Mouse (Mus musculus) lung, embryonic 16.5 days (tissue): ENCODE results near the gene 1700001C19Rik. TPM values are rescaled to one million over a fixed set of nuclear protein-coding genes. Genes with fewer than 3 reads are reported as not detected.
"Not testable (repeated sequence)": the region's sequence is repeated elsewhere in the genome, so short reads cannot be mapped to it uniquely, and the experiment has no call there.

Experiments
- ATAC-seq: fragments of 200-750 bp; cut with Nextera tagmentation; 2 replicates; pipeline ENCODE4 v1.8.0; 2017; ENCODE audit warnings: low read depth, mild to moderate bottlenecking, moderate library complexity
- H3K27ac ChIP-seq: fragments of 300-500 bp; sonication (generic); 2 replicates; pipeline ENCODE4 v1.5.1; 2014; ENCODE audit warnings: mild to moderate bottlenecking, control low read depth, low read length
- H3K27me3 ChIP-seq: fragments of 300-500 bp; sonication (generic); 2 replicates; pipeline ENCODE4 v1.6.1; 2014; ENCODE audit warnings: low read depth, low read length, mixed read lengths; ENCODE audit not compliant: control insufficient read depth, insufficient read depth
- H3K36me3 ChIP-seq: fragments of 300-500 bp; sonication (generic); 2 replicates; pipeline ENCODE4 v1.6.1; 2014; ENCODE audit warnings: low read length; ENCODE audit not compliant: control insufficient read depth, insufficient read depth
- H3K4me1 ChIP-seq: fragments of 300-500 bp; sonication (generic); replicated peaks from 2 replicates; pipeline ENCODE4 v1.6.1; 2014; ENCODE audit warnings: low read length, mixed read lengths; ENCODE audit not compliant: control insufficient read depth, insufficient read depth
- H3K4me2 ChIP-seq: fragments of 300-500 bp; sonication (generic); 2 replicates; pipeline ENCODE4 v1.6.1; 2014; ENCODE audit warnings: low read depth, low read length, control low read depth
- H3K4me3 ChIP-seq: fragments of 300-500 bp; sonication (generic); 2 replicates; pipeline ENCODE4 v1.5.1; 2014; ENCODE audit warnings: mild to moderate bottlenecking, low read length, control low read depth
- H3K9ac ChIP-seq: fragments of 300-500 bp; sonication (generic); 2 replicates; pipeline ENCODE4 v1.6.1; 2014; ENCODE audit warnings: low read length, control low read depth
- H3K9me3 ChIP-seq: fragments of 300-500 bp; sonication (generic); 2 replicates; pipeline ENCODE4 v1.6.1; 2016; ENCODE audit warnings: low read length; ENCODE audit not compliant: control insufficient read depth
- WGBS: fragments of 180-500 bp; shearing (Covaris S2); extraction: QIAGEN DNeasy Blood & Tissue Kit; methylation state at CpG from one replicate; pipeline ENCODE4 v1.1.7; 2014; 5-methylcytosine and 5-hydroxymethylcytosine counted together
- polyA plus RNA-seq: library from polyadenylated mRNA; unstranded; fragments of >200 nt; fragmentation: Nextera tagmentation; extraction: Ambion mirVana; gene quantifications from 2 replicates; pipeline ENCODE4 v1.2.1, GENCODE M21; 2015

Gene 1700001C19Rik
- polyA plus RNA-seq, 1 experiment from 2014 or later: not detected

DNA sequence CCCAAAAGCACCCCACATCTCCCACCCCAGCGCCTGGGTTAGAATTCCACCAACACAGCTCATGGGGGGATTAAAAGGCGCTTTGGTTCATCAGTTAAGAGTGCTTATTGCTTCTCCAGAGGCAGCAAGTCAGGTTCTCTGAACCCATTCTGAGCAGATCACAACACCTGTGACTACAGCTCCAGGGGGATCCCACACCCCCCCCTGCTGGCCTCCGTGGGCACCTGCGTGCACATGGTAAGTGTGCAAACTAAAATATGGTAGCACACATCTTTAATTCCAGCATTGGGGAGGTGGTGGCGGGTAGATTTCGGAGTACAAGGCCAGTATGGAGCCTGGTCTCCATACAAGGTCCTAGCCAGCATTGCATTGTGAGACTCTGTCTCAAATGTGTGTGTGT, 9.9 kb downstream of the 1700001C19Rik start:
- H3K9me3 ChIP-seq: no peaks in the 10 kb centered on the region
- H3K4me3 ChIP-seq: no peak overlapping the region
- H3K27ac ChIP-seq: no peak overlapping the region
- H3K4me1 ChIP-seq: peaks cover 14% of the 10 kb centered on the region
- H3K4me2 ChIP-seq: no peak overlapping the region
- no peak overlapping the region for H3K9ac ChIP-seq
- H3K27me3 ChIP-seq: no peaks in the 10 kb centered on the region
- WGBS: 67% methylated on average over 6 of the region's 6 CpGs
- no peaks in the 10 kb centered on the region for H3K36me3 ChIP-seq
- ATAC-seq: no peak

DNA sequence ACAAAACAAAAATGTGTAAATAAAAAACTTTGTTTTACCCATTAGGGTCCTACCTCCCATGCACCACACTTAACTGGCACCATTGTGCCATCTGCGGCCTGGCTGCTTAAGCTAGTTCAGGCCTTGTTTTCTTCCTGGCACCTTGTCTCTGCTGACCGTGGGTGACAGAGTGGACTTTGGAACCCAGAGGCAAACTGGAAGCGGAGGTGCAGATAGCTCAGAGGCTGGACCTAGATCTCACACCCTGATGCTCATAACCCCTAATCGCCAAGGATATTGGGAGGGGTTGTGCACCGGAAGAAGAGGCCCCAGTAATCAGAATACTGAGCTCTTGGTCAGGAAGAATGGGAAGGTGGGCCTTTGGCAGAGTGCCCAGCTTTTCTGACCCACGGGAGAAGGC, 13.0 kb downstream of the 1700001C19Rik start:
- no peak overlapping the region for H3K27ac ChIP-seq
- WGBS: 55% methylated on average over 6 of the region's 6 CpGs
- ATAC-seq: no peak

DNA sequence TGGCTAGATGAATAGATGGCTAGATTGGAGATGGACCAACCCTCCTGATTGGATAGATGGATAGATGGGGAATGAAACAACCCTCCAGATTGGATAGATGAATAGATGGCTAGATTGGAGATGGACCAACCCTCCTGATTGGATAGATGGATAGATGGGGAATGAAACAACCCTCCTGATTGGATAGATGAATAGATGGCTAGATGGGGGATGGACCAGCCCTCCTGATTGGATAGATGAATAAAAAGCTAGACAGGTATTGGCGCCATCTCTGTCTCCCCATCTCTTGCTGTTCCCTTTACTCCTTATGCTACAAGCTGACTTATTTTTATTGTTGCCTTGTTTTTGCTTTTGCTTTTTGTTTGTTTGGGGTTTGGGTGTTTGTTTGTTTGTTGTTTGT, 14.6 kb downstream of the 1700001C19Rik start:
- not testable (repeated sequence) for H3K27ac ChIP-seq, H3K4me1 ChIP-seq, H3K4me3 ChIP-seq, H3K36me3 ChIP-seq, H3K9ac ChIP-seq, H3K27me3 ChIP-seq, H3K4me2 ChIP-seq, ATAC-seq, H3K9me3 ChIP-seq
- 95% methylated on average over 1 of the region's 1 CpGs for WGBS

More for the DNA sequence above, 13.0 kb downstream of the 1700001C19Rik start:
- no peaks in the 10 kb centered on the region for H3K9me3 ChIP-seq
- peaks cover 12% of the 10 kb centered on the region for H3K4me1 ChIP-seq
- no peaks in the 10 kb centered on the region for H3K27me3 ChIP-seq
- no peaks in the 10 kb centered on the region for H3K36me3 ChIP-seq
- H3K9ac ChIP-seq: no peak overlapping the region
- H3K4me2 ChIP-seq: no peak overlapping the region
- H3K4me3 ChIP-seq: no peak overlapping the region

DNA sequence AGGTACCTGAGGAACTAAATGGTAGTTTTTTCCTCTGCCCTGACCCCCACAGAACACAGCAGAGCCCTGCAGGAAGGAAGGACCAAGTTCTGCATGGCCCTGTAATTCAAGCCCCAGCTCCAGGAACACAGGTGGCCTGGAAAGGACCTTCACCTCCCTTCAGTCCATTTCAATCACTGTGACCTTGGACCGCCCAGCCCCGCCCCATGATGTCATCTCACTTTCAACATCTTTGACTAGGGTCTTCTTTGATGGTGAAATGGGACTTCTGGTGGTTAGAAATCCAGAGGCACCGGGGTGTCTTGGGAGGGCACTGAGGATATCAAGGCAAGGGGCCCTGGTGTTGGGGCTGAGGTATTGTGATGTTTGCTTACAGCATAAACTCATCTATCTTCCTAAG, 15.6 kb downstream of the 1700001C19Rik start:
- H3K9me3 ChIP-seq: no peaks in the 10 kb centered on the region
- no peak overlapping the region for H3K9ac ChIP-seq
- H3K4me1 ChIP-seq: 0 out of 2 replicates have a peak, but pooled peaks cover 4% of the 10 kb centered on the region
- 66% methylated on average over 3 of the region's 3 CpGs for WGBS
- ATAC-seq: no peak
- no peaks in the 10 kb centered on the region for H3K36me3 ChIP-seq
- H3K4me2 ChIP-seq: no peak overlapping the region
- H3K27me3 ChIP-seq: no peaks in the 10 kb centered on the region
- H3K4me3 ChIP-seq: no peak overlapping the region
- no peak overlapping the region for H3K27ac ChIP-seq

DNA sequence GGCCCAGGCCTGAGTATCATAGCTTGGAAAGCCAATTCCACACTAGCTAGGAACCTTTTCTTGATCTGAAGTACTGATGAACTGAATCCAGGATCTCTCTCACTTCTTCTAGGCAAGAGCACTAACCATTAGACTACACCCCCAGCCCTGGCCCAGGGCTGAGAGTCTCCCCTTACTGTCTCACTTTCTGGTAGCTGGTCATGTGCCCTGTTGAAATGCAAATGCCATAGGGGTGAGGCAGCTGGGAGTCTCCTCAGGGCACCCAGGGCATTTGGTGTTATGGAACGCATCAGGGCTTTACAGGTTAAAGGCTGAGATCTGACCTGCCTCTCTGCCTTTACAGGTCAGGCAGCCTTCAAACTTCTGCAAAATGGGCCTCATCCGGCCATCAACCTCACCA, 17.0 kb downstream of the 1700001C19Rik start:
- Histone ChIP-seq H3K9ac (no peak overlapping the region), H3K27ac (no peak overlapping the region), H3K4me3 (no peak overlapping the region), H3K9me3 (no peaks in the 10 kb centered on the region), H3K4me2 (no peak overlapping the region), H3K36me3 (no peaks in the 10 kb centered on the region), H3K4me1 (0 out of 2 replicates have a peak, but pooled peaks cover 4% of the 10 kb centered on the region), H3K27me3 (no peaks in the 10 kb centered on the region)
- 68% methylated on average over 2 of the region's 2 CpGs for WGBS
- ATAC-seq: no peak

DNA sequence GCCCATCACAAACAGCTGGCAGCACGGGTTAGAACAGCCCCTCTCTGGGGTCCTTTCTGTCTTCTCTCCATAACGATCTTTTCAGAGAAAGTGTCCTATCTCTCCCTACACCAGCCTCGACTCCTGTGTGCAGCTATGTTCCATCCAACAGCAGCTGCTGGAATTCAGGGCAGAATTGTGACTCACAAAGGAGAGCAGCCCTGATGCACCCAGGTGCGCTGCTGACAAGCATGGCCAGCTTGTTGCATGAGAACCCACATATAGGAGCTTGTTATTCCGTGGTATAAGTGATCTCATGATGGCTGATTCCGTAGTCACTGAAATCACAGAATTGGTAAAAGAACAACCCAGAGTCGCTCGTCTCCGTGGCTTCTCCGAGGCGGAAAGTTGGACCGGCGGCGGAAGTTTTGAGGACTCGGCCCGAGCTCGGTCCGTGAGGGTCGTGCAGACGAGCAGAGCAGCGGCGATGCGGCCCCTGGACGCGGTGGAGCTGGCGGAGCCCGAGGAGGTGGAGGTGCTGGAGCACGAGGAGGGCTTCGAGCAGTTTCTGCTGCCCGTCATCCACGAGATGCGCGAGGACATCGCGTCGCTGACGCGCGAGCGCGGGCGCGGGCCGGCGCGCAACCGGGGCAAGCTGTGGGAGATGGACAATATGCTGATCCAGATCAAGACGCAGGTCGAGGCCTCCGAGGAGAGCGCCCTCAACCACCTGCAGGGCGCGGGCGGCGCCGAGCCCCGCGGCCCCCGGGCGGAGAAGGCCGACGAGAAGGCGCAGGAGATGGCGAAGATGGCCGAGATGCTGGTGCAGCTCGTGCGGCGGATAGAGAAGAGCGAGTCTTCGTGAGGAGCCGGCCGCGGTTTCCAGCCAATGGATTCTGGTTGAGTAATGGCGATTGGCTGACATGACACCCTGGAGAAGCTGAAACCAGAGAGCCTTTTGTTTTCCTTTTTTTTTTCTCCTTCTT, 27.0 kb downstream of the 1700001C19Rik start:
- not testable (repeated sequence) for H3K36me3 ChIP-seq, H3K9ac ChIP-seq, H3K27ac ChIP-seq, H3K9me3 ChIP-seq, H3K4me1 ChIP-seq
- Histone ChIP-seq H3K4me2 (peak overlapping the region; percentile 64), H3K27me3 (peaks cover 23% of the 10 kb centered on the region), H3K4me3 (peak overlapping the region; percentile 41)
- peak; percentile 54; the same call in 1 of the 2 replicates for ATAC-seq
- 2% methylated on average over 71 of the region's 74 CpGs for WGBS

DNA sequence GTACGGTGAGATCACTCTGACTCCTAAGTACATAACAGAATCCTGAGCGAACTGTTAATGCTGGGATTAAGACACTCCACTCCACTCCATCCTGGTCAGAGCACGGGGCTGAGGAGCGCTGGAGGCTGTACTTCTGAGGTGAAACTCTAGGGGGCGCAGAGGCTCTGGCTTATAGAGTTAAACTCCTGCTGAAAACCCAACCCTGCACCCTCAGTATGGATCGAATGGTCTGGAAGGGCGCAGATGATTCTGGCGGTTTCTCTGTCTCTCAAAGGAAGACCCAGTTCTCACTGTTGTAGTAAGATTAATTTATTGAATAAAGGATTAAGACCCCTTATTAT, 28.6 kb downstream of the 1700001C19Rik start:
- Histone ChIP-seq H3K4me3 (no peak overlapping the region), H3K9me3 (no peaks in the 10 kb centered on the region), H3K36me3 (no peaks in the 10 kb centered on the region), H3K4me2 (no peak overlapping the region), H3K9ac (no peak overlapping the region), H3K4me1 (no peaks in the 10 kb centered on the region), H3K27me3 (peaks cover 23% of the 10 kb centered on the region), H3K27ac (no peak overlapping the region)
- ATAC-seq: peak; percentile 74
- 14% methylated on average over 8 of the region's 8 CpGs for whole genome bisulfite sequencing

DNA sequence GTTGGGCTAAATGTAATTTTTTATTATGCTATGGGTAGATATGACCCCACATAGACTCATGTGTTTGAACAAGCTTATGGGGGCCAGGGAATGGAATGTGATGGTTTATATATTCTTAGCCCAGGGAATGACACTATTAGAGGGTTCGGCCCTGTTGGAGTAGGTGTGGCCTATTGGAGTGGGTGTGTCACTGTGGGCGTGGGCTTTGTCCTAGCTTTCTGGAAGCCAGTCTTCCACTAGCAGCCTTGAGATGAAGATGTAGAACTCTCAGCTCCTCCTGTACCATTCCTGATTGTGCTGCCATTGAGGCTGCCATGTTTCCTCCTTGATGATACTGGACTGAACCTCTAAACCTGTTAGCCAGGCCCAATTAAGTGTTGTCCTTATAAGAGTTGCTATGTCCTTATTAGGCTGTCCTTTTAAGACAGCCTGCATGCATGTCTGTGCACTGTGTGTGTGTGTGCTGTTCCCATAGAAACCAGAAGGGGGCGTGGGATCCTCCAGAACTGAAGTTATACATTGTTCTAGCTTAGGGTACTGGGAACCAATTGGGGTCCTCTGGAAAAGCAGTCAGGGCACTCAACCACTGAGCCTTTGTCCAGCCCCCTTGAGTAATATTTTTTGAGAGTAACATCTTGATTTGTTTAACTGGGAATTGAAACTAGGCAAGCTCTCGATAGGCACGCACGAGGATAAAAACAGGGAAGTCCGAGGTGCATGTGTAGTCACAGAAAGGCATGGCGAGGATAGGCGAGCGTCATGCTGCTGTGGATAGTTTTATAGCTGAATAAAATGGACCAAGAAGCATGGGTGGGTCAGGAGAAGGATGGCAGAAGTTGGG, 29.2 kb downstream of the 1700001C19Rik start:
- ATAC-seq: no peak

DNA sequence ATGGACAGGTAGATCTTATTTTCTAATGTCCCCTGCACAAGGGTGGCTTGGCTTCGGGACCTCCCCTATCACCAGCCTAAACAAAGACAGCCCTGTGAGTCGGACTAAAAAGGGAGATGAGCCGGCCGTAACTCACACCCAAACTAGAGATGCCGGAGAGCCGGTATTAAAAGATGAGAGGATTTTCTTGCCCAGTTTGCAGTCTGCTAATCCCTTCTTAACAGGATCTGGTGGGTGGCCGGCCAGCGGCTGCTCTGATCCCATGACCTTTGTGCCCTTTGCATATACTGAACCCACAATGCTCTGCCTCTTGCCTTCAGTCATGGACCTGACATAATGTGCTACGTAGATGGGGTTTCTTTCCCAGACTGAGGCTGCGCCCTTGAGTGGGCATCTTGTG, 36.7 kb downstream of the 1700001C19Rik start, which contains the start of gene Guca1a:
Guca1a (minus strand) TSS at position 134 of the 400 bp plus-strand sequence.
- H3K9me3 ChIP-seq: no peaks in the 10 kb centered on the region
- no peak within 1 kb of the TSS for H3K4me3 ChIP-seq
- ATAC-seq: no peak
- 50% methylated on average over 10 of the region's 10 CpGs for WGBS
- no peak within 1 kb of the TSS for H3K9ac ChIP-seq
- peaks cover 3% of the 10 kb centered on the region for H3K4me1 ChIP-seq
- no peaks in the 10 kb centered on the region for H3K36me3 ChIP-seq
- H3K27me3 ChIP-seq: peaks cover 5% of the 10 kb centered on the region; the same call in 1 of the 2 replicates
- no peak within 1 kb of the TSS for H3K27ac ChIP-seq
- no peak within 1 kb of the TSS for H3K4me2 ChIP-seq

More for the DNA sequence above, 29.2 kb downstream of the 1700001C19Rik start:
- Histone ChIP-seq H3K27ac (no peak overlapping the region), H3K4me3 (no peak overlapping the region), H3K27me3 (peaks cover 23% of the 10 kb centered on the region), H3K4me1 (no peaks in the 10 kb centered on the region), H3K9me3 (no peaks in the 10 kb centered on the region), H3K4me2 (no peak overlapping the region), H3K9ac (no peak overlapping the region), H3K36me3 (no peaks in the 10 kb centered on the region)
- WGBS: 56% methylated on average over 10 of the region's 10 CpGs
